Mouse (Mus musculus) left cerebral cortex, adult 2 months (tissue): Measurements from ENCODE around the gene Cd72. TPM values are rescaled to one million over a fixed set of nuclear protein-coding genes. Genes with fewer than 3 reads are reported as not detected.

ENCODE experiments used
- DNase-seq, 2 experiments: peaks; one replicate each; pipeline ENCODE4 v3.0.0; 2021 to 2022; ENCODE audit warnings: low spot score in 2 of 2, mixed read lengths in 1 of 2; ENCODE audit errors: extremely low spot score in 1 of 2
- H3K27ac ChIP-seq: fragments of 200-600 bp; 2 replicates; pipeline ENCODE4 v1.8.1; 2022
- H3K4me3 ChIP-seq: fragments of 200-600 bp; 2 replicates; pipeline ENCODE4 v1.8.1; 2022
- CTCF ChIP-seq: fragments of 200-600 bp; IDR thresholded peaks from 2 replicates; pipeline ENCODE4 v1.8.1; 2022; ENCODE audit warnings: antibody characterized with exemption, mild to moderate bottlenecking, moderate library complexity
- intact Hi-C: fragments of 180-260 bp; cut with DNase I; formaldehyde crosslinking; loops from one replicate; pipeline ENCODE4 v1.15.1; 2025
- total RNA-seq, 2 experiments: library from RNA; stranded (reverse); gene quantifications; 2 replicates each; pipeline ENCODE4 v1.2.3; 2021

Cd72 gene
- total RNA-seq, 2 experiments from 2014 or later = 1.1 to 1.4 TPM

GRCm38 (mm10) chr4:43477857-43478533, 23.6 kb upstream of the Cd72 start:
- peak; percentile 80 to 84 for DNase-seq
- intact Hi-C loops = loop anchor here (1.0 kb wide), 1 partner anchor 36 kb away; no protein-coding TSS in a partner anchor
- peak overlapping the region; percentile 44 for H3K4me3 ChIP-seq
- peak; percentile 61 for TF ChIP-seq CTCF
- peak overlapping the region; percentile 62 for H3K27ac ChIP-seq

DNA sequence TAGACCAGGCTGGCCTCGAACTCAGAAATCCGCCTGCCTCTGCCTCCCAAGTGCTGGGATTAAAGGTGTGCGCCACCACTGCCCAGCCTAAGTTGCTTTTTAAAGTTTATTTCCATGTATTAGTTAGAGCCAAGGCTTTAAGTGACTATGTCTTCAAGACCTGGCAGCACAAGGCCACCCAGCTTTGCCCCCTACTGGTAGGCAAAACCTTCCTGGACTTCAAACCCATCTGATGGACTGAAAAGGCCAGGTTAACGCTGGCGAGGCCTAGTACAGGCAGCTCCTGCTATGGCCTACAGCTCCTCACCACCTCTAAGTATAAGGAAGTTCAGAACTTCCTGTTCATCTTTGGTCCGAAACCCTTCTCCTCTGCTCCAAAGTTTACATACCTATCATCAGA, 22.2 kb upstream of the Cd72 start:
- Histone ChIP-seq H3K27ac (no peak overlapping the region), H3K4me3 (no peak overlapping the region)
- no peak; the same call in none of the 2 replicates for TF ChIP-seq CTCF
- intact Hi-C loops = no loop called here
- no peak for DNase-seq

GRCm38 (mm10) chr4:43473636-43474035, 19.2 kb upstream of the Cd72 start:
- Histone ChIP-seq H3K4me3 (no peak overlapping the region), H3K27ac (no peak overlapping the region)
- no peak for TF ChIP-seq CTCF
- no peak for DNase-seq
- intact Hi-C loops = no loop called here

DNA sequence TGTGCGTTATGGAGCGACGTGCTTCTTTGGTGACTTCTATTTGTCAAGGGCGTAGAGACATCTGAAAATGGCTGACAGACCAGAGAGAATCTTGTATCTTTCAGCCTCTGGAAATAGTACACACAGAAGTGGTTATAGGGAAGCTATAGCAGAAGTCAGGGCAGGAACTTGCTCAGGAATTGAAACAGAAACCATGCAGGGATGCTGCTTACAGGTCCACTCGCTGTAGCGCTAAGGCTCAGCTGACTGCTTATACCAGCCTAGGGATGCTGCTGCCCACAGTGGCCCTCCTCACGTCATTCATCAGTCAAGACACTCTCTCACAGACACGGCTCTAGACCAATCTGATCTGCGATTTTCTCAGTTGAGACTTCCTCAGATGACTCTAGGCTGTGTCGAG, 15.9 kb upstream of the Cd72 start:
- Histone ChIP-seq H3K4me3 (no peak overlapping the region), H3K27ac (no peak overlapping the region)
- TF ChIP-seq CTCF = no peak
- no peak for DNase-seq
- intact Hi-C loops = no loop called here

GRCm38 (mm10) chr4:43466872-43467271, 12.4 kb upstream of the Cd72 start:
- no peak overlapping the region for H3K27ac ChIP-seq
- no peak for DNase-seq
- intact Hi-C loops = no loop called here
- no peak for TF ChIP-seq CTCF
- no peak overlapping the region for H3K4me3 ChIP-seq

DNA sequence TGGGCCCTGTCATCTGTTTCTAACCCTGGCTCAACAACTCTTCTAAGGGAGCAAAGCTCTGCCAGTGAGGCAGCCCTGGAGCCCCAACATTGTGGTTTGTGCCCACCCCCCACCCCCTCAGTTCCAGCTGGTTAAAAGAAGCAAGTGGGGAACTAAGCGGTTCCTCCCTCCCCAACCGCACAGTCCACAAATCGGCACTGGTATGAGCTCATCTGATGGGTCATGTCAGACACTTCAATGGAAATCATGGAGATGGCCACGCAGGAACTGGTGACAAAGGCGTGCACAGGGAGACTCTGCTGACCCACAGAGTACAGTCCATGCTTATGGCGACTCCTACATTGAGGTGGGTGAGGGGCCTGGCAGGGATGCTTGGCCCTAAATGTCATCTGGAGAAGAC, 11.5 kb upstream of the Cd72 start:
- Histone ChIP-seq H3K27ac (no peak overlapping the region), H3K4me3 (no peak overlapping the region)
- no peak for DNase-seq
- intact Hi-C loops = no loop called here
- no peak for TF ChIP-seq CTCF

DNA sequence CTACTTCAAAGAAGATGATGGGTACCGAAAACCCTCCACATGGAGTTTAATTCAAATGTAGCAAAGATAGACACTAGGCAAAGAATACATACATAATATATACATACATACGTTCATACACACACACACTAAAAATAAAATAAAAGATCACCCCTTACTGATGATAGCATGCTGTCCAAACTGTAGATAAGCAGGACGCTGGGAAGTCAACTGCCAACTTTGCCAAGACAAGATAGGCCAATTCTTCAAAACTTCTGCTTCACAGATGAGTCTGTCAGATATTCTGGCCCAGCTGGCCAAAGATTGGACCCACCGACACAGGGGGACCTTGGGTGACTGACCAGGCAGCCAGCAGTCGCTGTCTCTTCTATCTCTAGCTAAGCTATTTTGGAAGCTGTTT, 8.7 kb upstream of the Cd72 start:
- Histone ChIP-seq H3K4me3 (no peak overlapping the region), H3K27ac (no peak overlapping the region)
- intact Hi-C loops = no loop called here
- DNase-seq = no peak
- TF ChIP-seq CTCF = no peak

DNA sequence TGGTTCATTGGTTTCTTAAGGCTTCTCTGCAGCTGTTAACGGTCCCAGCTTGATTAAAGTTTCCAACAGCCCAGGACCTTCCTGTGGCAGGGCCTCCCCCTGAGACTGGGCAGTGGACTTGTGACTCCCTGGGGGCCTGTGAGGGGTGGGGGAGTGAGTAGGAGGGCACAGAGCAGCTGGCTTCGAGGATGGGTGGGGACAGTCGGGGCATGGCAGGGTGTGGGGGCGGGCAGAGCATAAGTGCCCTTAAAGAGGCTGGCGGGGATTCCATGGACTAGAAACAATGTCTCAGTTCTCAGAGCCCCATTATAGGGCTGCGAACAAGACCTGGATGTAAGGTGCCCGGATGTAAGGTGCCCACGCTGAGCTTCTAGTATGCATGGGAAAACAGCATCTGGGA, 2.7 kb upstream of the Cd72 start:
- intact Hi-C loops = no loop called here
- no peak for TF ChIP-seq CTCF
- Histone ChIP-seq H3K27ac (no peak overlapping the region), H3K4me3 (no peak overlapping the region)
- DNase-seq = no peak

- no peak for TF ChIP-seq CTCF
- DNase-seq = no peak
- intact Hi-C loops = no loop called here
- Histone ChIP-seq H3K27ac (no peak overlapping the region), H3K4me3 (no peak overlapping the region)
Measured at GRCm38 (mm10) chr4:43456470-43456869, 2.0 kb upstream of the Cd72 start.

DNA sequence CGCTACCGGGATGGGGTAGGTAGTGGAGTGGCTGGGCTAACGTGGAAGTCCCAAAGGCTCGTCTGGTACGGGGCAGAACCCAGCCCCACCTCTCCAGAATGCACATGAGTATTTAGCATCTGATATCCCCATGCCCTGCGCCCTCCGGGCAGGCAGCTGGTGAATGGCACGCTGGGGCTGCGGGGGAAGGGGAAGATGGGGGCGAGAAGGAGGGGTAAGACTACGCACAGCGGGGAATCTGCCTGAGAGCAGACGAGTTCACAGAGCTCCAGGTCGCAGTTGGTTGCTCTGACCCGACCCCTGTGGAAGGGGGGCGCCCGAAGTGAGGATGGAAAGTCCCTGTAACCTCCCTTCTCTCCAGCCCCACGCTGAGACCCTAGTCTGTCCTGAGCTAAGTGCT, 1.0 kb downstream of the Cd72 start:
- TF ChIP-seq CTCF = no peak
- H3K27ac ChIP-seq = no peak overlapping the region
- H3K4me3 ChIP-seq = no peak overlapping the region
- DNase-seq = no peak
- intact Hi-C loops = no loop called here

GRCm38 (mm10) chr4:43452315-43452714, 2.1 kb downstream of the Cd72 start:
- Histone ChIP-seq H3K4me3 (no peak overlapping the region), H3K27ac (no peak overlapping the region)
- DNase-seq = no peak
- intact Hi-C loops = no loop called here
- TF ChIP-seq CTCF = no peak

DNA sequence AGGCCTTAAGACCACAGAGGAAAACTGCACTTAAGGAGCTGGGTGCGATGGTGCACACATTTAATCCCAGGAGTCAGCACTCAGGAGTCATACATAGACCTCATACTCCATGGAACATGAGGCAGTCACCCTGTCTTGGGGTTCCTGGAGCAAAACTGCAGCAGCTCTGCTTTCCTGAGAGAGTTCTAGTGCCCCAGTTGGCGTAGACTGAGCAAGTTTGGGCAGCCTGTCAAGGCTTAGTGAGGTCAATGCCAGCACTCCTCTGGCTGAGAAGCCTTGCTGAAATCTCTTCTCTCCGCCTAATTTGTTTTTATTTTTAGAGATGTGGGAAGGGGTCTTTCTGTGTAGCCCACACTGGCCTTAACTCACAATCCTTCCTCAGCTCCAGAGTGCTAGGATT, 5.9 kb downstream of the Cd72 start:
- no peak overlapping the region for H3K4me3 ChIP-seq

DNA sequence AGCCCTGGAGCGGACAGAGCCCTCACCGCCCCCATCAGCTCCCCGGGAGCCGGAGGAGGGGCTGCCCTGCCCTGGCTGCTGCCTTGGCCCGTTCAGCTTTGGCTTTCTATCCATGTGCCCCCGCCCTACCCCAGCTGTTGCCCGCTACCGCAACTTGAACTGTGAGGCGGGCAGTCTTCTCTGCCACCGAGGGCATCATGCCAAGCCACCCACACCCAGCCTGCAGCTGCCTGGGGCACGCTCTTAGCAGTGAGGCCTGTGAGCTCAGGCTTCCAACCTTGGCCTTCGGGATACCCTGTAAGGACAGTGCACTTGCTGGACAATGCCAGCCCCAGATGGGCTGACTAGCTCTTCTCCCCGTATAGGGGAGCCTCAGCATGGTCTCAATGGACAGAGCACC, 7.2 kb downstream of the Cd72 start:
- Histone ChIP-seq H3K4me3 (no peak overlapping the region), H3K27ac (no peak overlapping the region)
- TF ChIP-seq CTCF = no peak
- no peak for DNase-seq
- intact Hi-C loops = no loop called here

More for the DNA sequence above, 5.9 kb downstream of the Cd72 start:
- intact Hi-C loops = no loop called here
- H3K27ac ChIP-seq = no peak overlapping the region
- TF ChIP-seq CTCF = no peak
- no peak for DNase-seq
